Mouse (Mus musculus): ENCODE data around the gene Ica1. TPM values are rescaled to one million over a fixed set of nuclear protein-coding genes. Genes with fewer than 3 reads are reported as not detected.
A peak's percentile ranks its signal among the peaks of the same experiment; 100 is the strongest.

Ica1 gene
- 1 to 10 TPM; 7.9 to 8.0 TPM for total RNA-seq (2021)

- no peak for DNase-seq (ENCODE audit: low spot score)
- intact Hi-C loops (cut with DNase I) = no loop called here
Measured at GRCm38 (mm10) chr6:8778296-8778649, at the start of gene Ica1. Gene Ica1, minus strand, starts transcription at chr6:8778488.

- intact Hi-C loops (cut with DNase I) = no loop called here
- no peak for DNase-seq (ENCODE audit: low spot score)
Measured at GRCm38 (mm10) chr6:8819866-8820265, 41.6 kb upstream of the Ica1 start.

- intact Hi-C loops (cut with DNase I) = no loop called here
- no peak for DNase-seq (ENCODE audit: low spot score)
Measured at GRCm38 (mm10) chr6:8814332-8815002, 36.2 kb upstream of the Ica1 start.

- intact Hi-C loops (cut with DNase I) = no loop called here
- no peak for DNase-seq (ENCODE audit: low spot score)
Measured at GRCm38 (mm10) chr6:8802561-8803150, 24.4 kb upstream of the Ica1 start.

- intact Hi-C loops (cut with DNase I) = no loop called here
- no peak for DNase-seq (ENCODE audit: low spot score)
Measured at GRCm38 (mm10) chr6:8792385-8792784, 14.1 kb upstream of the Ica1 start.

GRCm38 (mm10) chr6:8791781-8792180 is 13.5 kb upstream of the Ica1 start:
- intact Hi-C loops (cut with DNase I) = no loop called here

GRCm38 (mm10) chr6:8780618-8781017 is 2.3 kb upstream of the Ica1 start:
- no peak for DNase-seq (ENCODE audit: low spot score)
- intact Hi-C loops (cut with DNase I) = no loop called here

More at GRCm38 (mm10) chr6:8791781-8792180, 13.5 kb upstream of the Ica1 start:
- no peak for DNase-seq (ENCODE audit: low spot score)

GRCm38 (mm10) chr6:8777411-8778295 is 635 bp downstream of the Ica1 start:
- intact Hi-C loops (cut with DNase I) = no loop called here
- DNase-seq (ENCODE audit: low spot score) = peak; percentile 36

GRCm38 (mm10) chr6:8771539-8771938 is 6.7 kb downstream of the Ica1 start:
- DNase-seq (ENCODE audit: low spot score) = no peak
- intact Hi-C loops (cut with DNase I) = no loop called here

- intact Hi-C loops (cut with DNase I) = no loop called here
- DNase-seq (ENCODE audit: low spot score) = no peak
Measured at GRCm38 (mm10) chr6:8770341-8770740, 7.9 kb downstream of the Ica1 start.

- intact Hi-C loops (cut with DNase I) = no loop called here
- no peak for DNase-seq (ENCODE audit: low spot score)
Measured at GRCm38 (mm10) chr6:8769803-8770202, 8.5 kb downstream of the Ica1 start.

GRCm38 (mm10) chr6:8766652-8767051 is 11.6 kb downstream of the Ica1 start:
- no peak for DNase-seq (ENCODE audit: low spot score)
- intact Hi-C loops (cut with DNase I) = no loop called here

GRCm38 (mm10) chr6:8765801-8766200 is 12.5 kb downstream of the Ica1 start:
- DNase-seq (ENCODE audit: low spot score) = no peak
- intact Hi-C loops (cut with DNase I) = no loop called here

- intact Hi-C loops (cut with DNase I) = no loop called here
- DNase-seq (ENCODE audit: low spot score) = no peak
Measured at GRCm38 (mm10) chr6:8765064-8765463, 13.2 kb downstream of the Ica1 start.

- intact Hi-C loops (cut with DNase I) = no loop called here
- DNase-seq (ENCODE audit: low spot score) = no peak
Measured at GRCm38 (mm10) chr6:8760708-8761294, 17.5 kb downstream of the Ica1 start.

- intact Hi-C loops (cut with DNase I) = no loop called here
- no peak for DNase-seq (ENCODE audit: low spot score)
Measured at GRCm38 (mm10) chr6:8759901-8760300, 18.4 kb downstream of the Ica1 start.

GRCm38 (mm10) chr6:8755760-8756276 is 22.5 kb downstream of the Ica1 start:
- DNase-seq (ENCODE audit: low spot score) = no peak

GRCm38 (mm10) chr6:8754486-8754885 is 23.8 kb downstream of the Ica1 start:
- intact Hi-C loops (cut with DNase I) = no loop called here
- no peak for DNase-seq (ENCODE audit: low spot score)

More at GRCm38 (mm10) chr6:8755760-8756276, 22.5 kb downstream of the Ica1 start:
- intact Hi-C loops (cut with DNase I) = no loop called here

GRCm38 (mm10) chr6:8753723-8754036 is 24.6 kb downstream of the Ica1 start:
- intact Hi-C loops (cut with DNase I) = no loop called here
- DNase-seq (ENCODE audit: low spot score) = no peak

- no peak for DNase-seq (ENCODE audit: low spot score)
- intact Hi-C loops (cut with DNase I) = no loop called here
Measured at GRCm38 (mm10) chr6:8752984-8753722, 25.1 kb downstream of the Ica1 start.

Measured in heart, postnatal 25 days (tissue).